Mouse (Mus musculus) frontal cortex, postnatal 10 days (tissue): ENCODE measurements around the gene Cd8a.
"Not testable (repeated sequence)": the region's sequence is repeated elsewhere in the genome, so short reads cannot be mapped to it uniquely, and the experiment has no call there.

Experiments used
- DNase-seq, 2 experiments: peaks; one replicate each; pipeline ENCODE4 v3.0.0; 2022; ENCODE audit warnings: low spot score in 2 of 2, mixed read lengths in 1 of 2

The Cd8a gene

DNA sequence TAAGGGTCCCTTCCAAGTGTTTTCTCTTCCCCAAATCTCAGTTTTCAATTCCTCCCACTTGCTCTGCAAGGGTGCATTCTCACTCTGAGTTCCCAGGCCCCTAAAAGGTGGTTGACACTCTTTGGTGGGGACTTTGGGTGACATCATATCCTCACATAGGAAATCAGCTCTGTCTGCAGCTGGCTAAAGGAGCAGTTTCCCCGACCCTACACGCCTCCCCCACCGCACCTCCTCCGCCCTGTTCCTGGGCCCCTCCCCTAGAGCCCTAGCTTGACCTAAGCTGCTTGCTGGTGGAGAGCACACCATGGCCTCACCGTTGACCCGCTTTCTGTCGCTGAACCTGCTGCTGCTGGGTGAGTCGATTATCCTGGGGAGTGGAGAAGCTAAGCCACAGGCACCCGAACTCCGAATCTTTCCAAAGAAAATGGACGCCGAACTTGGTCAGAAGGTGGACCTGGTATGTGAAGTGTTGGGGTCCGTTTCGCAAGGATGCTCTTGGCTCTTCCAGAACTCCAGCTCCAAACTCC lies at the start of gene Cd8a:
TSS of gene Cd8a (plus strand) at position 179 of the 527 bp plus-strand sequence.
- no peak for DNase-seq

GRCm38 (mm10) chr6:71324816-71325215 lies 48.4 kb upstream of the Cd8a start:
- no peak for DNase-seq

- no peak for DNase-seq
Observed at GRCm38 (mm10) chr6:71329881-71330280, 43.3 kb upstream of the Cd8a start.

DNA sequence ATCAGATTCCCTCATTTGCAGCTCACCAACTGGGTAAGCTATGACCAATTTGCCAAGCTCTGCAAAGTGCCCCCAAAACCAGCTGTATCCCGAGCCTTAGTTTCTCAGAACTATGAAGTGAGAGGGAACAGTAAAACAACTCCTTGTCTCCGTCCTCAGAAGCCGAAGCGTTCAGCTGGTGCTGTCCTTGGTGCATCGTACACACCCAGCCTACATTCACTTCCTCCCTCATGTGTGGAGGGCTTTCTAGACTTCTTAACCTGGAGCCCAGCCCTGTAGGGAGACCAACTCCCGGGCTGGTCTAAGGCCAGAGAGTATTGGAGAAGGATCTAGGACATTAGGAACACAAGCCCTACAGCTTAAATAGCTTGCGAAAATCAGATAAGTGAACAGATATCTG lies 42.7 kb upstream of the Cd8a start:
- DNase-seq: no peak

GRCm38 (mm10) chr6:71331491-71331890 lies 41.7 kb upstream of the Cd8a start:
- not testable (repeated sequence) for DNase-seq

DNA sequence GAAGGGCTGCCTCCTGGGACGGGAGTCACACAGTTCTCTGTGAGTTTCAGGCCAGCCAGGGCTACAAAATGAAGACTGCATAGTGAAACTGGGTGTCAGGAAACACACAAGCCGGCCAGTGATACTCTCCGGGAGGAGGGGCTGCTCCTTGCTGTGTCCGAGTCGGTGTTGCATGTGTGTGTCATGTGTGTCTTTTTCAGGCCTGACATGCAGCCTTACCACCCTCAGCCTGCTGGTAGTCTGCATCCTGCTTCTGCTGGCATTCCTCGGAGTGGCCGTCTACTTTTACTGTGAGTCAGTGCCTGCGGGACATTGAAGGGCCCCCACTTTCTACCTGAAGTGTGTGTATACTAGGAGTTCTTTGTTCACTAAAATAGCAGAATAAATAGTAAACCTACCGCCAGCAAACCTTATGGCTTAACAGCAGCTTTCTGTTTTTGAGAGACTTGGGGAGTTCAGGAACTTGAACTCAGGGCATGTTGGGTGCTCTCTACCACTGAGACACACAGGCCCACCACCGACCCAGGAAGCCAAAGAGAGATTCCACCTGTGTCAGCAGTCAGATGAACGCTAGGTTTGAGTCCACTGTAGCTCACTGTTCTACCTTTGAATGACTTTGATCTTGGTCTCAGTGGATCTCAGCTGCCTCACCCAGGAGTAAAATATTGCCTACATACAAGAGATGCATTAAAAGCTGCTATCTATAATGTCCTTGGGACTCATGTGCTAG lies 40.8 kb upstream of the Cd8a start:
- DNase-seq: no peak

DNA sequence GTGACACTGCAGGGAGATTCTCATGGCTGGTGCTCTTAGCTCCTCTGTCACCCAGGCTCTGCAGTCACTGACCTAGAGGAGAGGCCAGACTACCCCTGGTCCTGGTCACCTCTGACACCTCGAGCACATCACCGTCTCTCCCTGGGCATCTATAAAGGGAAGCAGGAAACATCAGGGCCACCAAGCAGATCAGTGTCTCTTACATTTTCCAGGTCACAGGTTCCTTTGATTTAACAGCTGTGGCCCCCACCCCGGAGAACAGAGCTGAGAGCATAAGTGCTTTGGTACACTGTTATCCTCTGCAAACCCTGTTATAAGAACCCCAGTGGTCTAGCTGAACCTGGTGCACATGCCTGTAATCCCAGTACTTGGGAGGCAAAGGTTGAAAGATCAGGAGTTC lies 40.2 kb upstream of the Cd8a start:
- no peak for DNase-seq

DNA sequence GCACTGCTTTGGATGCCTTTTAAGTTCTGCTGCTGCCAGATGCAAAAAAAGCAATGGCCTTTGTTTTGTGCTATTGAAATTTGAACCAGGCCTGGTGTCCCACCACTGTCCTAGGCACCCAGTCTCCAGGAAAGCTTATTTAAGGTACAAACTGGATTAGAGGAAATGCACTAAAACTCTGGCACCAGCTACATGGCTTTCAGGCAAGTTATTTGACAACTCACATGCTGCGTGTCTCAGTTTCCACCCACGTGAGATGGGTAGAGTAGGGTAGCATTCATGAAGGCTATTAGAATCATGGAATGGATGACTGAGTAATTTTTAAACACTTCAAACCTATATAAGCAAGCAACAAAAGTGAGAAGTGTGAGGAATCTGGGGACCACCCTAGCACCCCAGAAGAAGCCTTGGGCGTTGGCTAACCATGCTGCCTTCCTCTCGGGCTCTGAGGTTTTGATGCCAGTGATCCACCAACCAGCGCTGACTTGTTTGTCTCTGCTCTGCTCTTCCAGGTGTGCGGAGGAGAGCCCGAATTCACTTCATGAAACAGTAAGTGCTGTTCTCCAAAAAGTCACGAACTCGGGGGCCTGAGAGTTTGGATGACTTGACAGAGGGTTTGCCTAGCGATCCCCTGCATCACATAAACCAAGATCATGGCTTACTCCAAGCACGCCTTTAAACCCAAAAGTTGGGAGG lies 39.5 kb upstream of the Cd8a start:
- DNase-seq: no peak

DNA sequence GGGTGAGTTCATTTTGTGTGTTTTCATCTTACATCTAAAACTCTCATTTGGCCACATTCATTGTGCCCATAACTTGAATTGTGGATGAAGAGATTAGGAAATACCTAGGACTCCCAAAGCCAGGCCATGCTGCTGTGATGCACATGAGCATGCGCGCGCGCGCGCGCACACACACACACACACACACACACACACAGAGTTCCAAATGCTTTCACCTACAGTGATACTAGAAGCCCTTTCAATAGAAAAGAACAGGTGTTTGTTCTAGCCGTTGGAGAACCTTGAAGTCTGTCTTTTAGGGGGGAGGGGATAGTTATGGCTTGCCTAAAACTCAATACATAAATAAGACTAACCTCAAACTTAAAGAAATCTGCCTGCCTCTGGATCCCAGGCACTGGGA lies 35.6 kb upstream of the Cd8a start:
- no peak for DNase-seq

GRCm38 (mm10) chr6:71338941-71339340 lies 34.3 kb upstream of the Cd8a start:
- no peak for DNase-seq

GRCm38 (mm10) chr6:71339351-71339750 lies 33.9 kb upstream of the Cd8a start:
- no peak for DNase-seq

GRCm38 (mm10) chr6:71341179-71341578 lies 32.0 kb upstream of the Cd8a start:
- no peak for DNase-seq

DNA sequence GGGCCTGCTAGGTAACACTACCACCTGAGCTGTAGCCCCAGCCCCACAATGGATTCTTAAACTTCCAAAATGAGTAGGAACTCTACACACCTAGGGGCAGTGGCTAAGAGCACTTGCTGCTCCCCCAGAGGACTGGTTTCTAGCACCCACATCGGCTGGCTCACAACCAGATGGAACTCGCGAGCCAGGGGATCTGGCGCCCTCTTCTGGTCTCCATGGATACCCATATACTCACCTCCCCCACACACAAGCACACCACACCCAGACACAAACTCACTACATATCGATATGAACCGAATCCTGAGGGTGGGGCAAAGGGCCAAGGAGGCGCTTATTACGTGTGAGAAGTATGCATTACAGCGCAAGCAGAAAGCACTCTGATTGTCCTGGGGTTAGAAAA lies 25.2 kb upstream of the Cd8a start:
- DNase-seq: no peak

GRCm38 (mm10) chr6:71351201-71351600 lies 22.0 kb upstream of the Cd8a start:
- no peak for DNase-seq

DNA sequence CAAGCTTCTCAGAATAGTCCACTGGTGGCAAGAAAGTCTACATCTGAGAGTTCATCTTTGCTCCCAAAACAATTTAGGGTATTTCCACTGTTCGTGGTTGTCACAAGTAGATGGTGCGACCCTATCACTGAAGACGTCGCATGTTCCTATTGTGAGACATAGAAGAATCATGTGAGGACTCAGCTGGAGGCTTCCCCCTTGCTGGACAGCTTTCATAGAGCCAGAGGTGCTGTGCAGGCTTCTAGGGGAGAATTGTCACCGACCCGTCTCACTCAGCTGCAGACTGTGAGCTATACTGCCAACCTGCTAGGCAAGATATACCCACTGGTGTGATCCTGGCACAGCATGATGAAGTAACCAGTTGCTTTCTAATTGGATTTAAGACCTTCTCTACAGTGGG lies 21.0 kb upstream of the Cd8a start:
- no peak for DNase-seq

DNA sequence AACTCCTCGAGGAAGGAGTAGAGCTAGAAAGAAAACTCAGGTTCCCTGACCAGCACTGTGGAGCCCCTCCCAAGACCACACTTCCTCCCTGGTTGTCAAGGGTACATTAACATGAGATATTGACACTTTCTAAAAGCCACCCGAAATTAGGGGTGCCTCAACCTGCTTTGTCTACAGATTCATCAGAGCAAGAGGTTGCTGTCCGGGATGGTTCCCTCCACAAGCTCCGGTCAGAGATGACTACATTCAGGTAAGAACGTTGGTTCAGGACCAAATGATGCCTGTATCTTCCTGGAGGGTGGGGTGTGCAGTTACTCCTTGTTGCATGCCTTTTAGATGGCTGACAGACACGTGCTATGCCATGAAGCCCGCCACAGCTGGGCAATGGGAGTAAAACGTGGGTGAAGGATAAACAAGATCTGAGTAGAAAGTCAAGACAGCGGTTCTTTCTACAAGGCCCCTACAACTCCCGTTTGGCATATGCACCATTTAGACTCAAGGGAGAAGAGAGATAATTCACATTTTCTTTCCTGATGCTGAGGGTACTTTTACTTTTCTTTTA lies 20.3 kb upstream of the Cd8a start:
- DNase-seq: no peak

GRCm38 (mm10) chr6:71353722-71354121 lies 19.5 kb upstream of the Cd8a start:
- DNase-seq: no peak

GRCm38 (mm10) chr6:71357493-71357892 lies 15.7 kb upstream of the Cd8a start:
- no peak for DNase-seq

- DNase-seq: no peak
Observed at GRCm38 (mm10) chr6:71360221-71360620, 13.0 kb upstream of the Cd8a start.

DNA sequence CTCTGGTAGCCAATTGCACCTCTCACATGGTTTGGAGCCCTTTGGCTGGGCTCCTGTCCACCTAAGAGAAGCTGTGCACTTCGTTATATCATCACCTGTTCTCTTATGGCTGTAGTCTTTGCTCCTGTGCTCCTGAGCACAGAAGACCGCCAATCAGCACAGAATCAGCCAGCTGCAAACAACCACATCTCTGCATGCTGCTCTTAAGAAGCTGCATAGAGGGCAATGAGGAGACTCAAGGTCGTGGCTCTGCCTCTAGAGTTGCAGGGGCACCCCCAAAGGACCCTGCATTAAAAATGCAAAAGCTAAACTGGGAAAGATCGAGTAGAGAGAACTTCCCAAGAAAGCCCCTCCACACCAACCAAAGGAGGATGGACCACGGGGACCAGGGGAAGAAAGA lies 12.5 kb upstream of the Cd8a start:
- DNase-seq: no peak

DNA sequence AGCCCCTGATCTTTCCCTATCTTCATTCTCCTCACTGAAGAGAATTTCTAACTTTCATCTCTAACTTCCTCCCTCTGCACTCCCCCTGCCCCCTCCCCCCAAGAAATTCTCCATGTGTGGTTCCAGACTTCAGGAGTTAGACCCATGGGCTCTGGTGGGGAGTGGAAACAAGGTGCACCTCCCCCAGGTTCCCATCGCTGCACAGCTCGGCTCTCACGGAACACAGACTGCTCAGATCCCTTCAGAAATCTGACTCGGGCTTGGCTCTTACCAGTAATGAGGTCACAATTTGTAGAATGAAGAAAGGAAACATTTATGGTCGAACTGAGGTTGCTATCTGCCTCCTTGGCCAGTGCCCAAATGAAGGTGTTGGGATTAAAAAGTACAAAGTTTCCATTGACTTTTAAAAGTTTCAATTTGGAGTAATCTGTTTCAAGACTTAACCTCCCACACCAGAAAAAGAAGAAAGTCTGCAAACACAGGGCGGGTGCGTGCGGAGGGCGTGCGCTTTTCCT lies 12.0 kb upstream of the Cd8a start:
- DNase-seq: no peak

- DNase-seq: no peak
Observed at GRCm38 (mm10) chr6:71363995-71364394, 9.2 kb upstream of the Cd8a start.

DNA sequence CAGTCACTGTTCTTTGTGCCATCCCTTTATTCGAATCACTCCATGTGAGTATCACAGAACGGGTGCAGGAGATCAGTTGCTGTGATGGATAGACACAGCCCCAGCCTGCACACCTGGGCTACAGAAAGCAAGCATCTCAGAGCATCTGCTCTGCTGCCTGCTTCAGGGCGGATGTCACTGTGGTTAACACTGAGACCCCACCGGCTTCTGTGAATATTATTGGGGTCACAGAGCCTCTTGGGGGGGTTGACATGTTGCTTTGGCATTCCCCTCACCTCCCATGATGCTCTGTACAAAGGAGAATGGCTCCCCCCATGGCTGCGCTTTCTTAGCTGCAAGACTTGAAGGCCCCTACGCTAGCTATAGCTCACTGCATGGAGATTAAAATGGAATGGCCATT lies 3.8 kb upstream of the Cd8a start:
- no peak for DNase-seq
